Mouse (Mus musculus) erythroid progenitor cell, adult 5-6 weeks (primary cell): ENCODE measurements around the gene Krt8. TPM values are rescaled to one million over a fixed set of nuclear protein-coding genes. Genes with fewer than 3 reads are reported as not detected.

Experiments
- ATAC-seq: replicated peaks from 2 replicates; pipeline ENCODE4 v1.8.0; 2016; ENCODE audit warnings: moderate number of reproducible peaks, mild to moderate bottlenecking, moderate TSS enrichment, inconsistent platforms; ENCODE audit not compliant: poor library complexity, low FRiP score, severe bottlenecking
- total RNA-seq, 2 experiments: library from RNA; stranded (forward) in 1 of 2; stranded (reverse) in 1 of 2; fragments of 150-400 nt in 1 of 2; fragments of 186-747, 209-891 nt in 1 of 2; gene quantifications; 2 replicates each; pipeline versions ENCODE4 v1.2.3 to v1.2.4; 2015 to 2017; ENCODE audit warnings: low replicate concordance in 2 of 2

Krt8 gene
- total RNA-seq, 2 experiments from 2014 or later = not detected

DNA sequence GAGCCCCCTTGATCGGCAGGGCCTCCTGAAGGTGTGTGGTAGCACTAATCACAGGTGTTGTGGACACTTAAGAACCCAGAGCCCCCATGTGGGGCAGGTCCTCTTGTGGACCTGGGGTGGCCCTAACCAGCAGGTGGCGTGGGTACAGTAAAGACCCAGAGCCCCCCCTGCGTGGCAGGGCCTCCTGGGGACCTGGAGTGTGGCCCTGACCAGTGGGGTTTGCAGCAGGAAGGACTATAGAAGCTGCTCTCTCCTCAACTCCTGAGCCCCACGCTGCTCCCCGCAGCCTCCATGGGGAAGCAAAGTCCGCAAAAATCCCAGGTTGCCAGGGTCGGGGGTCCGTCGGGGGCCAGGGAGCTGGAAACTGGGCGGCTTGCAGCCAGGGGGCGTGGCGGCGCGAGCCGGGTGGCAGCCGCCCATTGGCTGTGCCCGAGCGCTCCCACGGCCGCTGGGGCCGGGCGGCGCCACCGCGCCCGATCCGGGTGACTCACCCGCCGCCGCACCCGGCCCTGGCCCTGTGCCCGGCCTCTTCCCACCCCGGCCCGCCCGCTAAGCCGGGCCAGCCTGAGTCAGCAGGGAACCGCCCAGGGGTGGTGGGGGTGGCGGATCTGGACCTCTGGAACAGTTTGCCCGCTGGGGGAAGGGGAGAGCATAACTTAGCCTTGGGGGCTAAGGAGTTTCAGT, 27.1 kb downstream of the Krt8 start:
- ATAC-seq = peak; percentile 76

DNA sequence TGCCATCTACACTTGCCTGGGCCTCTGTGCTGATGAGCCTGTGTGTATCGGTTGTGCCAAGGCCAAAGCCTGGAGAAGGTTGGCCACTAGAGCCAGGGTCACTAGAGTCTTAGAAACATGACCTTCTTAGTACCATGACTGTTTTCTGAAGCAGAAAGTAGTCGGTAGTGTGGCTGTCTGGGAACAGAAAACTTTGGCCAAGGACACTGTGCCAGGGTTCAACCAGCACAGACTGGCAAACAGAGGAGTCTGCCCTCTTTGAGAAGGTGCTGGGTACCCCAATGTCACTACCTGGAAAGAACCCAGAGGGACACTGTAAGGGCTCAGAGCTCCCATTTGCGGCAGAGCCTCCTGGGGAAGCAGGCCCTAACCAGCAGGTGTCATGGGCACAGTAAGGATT, 27.6 kb downstream of the Krt8 start:
- no peak for ATAC-seq

DNA sequence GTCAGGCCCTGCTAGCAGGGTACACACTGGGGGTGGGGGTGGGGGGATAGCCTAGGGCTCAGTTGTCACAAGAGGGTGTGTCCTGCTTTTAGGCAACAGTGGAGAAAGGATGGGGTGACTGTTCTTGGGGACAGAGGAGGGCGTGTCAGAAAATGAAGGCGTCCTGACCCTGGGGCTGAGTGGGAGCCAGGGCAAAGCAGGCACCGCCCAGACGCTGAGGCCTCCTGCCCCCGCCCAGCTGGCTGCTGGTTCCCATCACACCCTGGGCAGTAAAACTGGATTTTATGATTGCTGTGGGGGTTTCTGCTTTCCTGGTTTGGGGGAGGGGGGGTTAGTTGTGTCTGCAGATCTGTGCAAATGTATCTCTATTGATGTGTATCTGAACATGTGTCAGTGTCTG, 28.3 kb downstream of the Krt8 start:
- ATAC-seq = peak; percentile 72

DNA sequence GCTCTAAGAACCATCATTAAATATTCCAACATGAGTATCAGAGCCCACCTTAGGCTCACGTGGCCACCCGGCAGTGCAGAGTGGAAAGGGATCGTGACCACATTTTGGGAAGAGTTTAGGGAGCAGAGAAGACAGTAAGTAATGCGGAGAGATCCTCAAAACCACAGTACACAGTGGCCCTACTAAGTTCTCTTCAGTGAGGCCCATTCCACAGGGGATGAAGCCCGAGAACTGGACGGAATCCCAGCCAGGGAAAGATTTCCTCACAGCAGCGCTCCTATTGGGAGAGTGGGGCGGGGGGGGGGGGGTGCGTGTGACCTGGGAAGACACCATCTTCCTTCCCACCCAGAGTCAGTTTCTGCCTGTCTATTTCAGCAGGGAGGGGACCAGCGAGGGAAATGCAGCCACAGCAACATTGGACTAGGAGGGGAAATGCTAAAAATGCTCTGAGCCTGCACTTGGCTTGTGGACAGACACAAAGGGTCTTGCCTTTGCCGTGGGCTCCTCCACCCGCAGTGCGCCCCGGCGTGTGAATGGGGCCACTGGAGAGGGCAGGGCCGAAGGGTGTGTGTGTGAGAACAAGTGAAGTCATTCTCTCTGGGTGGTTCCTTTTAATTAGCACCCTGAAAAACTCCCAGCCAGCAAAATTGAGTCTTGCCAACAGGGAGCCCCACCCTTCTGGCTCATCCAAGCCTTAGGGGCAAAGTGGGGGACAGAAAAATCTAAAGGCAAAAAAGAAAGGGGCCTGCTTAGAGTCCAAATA, 30.0 kb downstream of the Krt8 start:
- no peak for ATAC-seq

GRCm38 (mm10) chr15:101973414-101974077, 30.7 kb downstream of the Krt8 start:
- peak; percentile 63 for ATAC-seq

GRCm38 (mm10) chr15:101970536-101970935, 33.7 kb downstream of the Krt8 start:
- no peak for ATAC-seq

DNA sequence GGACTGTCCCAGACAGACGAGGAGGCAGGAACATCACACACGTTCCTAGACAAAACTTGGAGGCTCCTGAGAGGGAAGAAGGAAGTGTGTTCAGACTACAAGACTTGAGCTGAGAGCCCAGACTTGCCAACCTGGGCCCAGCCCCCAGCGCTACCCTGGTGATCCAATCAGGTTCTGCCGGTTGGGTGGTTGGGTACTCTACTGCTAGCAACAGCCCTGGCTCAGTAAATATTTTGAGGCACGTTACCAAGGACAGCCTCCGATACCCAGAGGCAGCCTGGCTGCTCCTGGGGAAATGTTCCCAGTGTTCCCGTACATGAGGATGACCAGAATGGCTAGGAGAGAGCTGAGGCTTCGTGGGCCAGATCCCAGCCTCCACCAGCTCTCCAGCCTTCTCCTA, 37.5 kb downstream of the Krt8 start:
- no peak for ATAC-seq

GRCm38 (mm10) chr15:101958891-101959290, 45.4 kb downstream of the Krt8 start:
- no peak for ATAC-seq

DNA sequence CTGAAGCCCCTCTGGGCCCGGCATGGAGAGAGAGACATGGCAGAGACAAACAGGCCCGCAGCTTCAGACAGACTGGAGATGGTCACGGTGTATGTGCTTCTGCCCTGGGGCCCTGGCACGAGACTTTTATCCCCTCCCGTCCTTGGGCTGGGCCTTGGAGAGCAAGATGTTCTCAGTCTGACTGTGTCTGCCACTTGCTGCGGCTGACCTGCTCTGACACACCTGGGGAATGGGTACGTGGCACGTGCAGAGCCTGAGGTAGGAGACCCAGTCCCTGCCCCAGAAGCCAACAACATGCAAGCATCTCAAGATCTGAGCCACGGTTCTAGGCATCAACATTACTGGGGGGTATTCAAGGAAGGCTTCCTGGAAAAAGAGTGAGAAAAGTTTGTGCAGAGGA, 50.1 kb downstream of the Krt8 start, which contains the start of gene Krt78:
Gene Krt78 (minus strand): TSS at position 101 of the 400 bp plus-strand sequence.
- ATAC-seq = no peak

GRCm38 (mm10) chr15:101952733-101953474, 51.4 kb downstream of the Krt8 start:
- ATAC-seq = no peak

Other genes starting within 250 kb of the Krt8 start
- not detected in 2 replicates for gene Krt72, start 218.0 kb downstream of the Krt8 start, total RNA-seq (2015; ENCODE audit: low replicate concordance)
- not detected in 2 replicates for gene Krt72, start 218.0 kb downstream of the Krt8 start, total RNA-seq (2017; ENCODE audit: low replicate concordance)
- gene Krt73, start 202.1 kb downstream of the Krt8 start, total RNA-seq (2015; ENCODE audit: low replicate concordance) = not detected in 2 replicates
- not detected in 2 replicates for gene Krt73, start 202.1 kb downstream of the Krt8 start, total RNA-seq (2017; ENCODE audit: low replicate concordance)
- not detected in 2 replicates for gene Krt2, start 186.3 kb downstream of the Krt8 start, total RNA-seq (2015; ENCODE audit: low replicate concordance)
- gene Krt2, start 186.3 kb downstream of the Krt8 start, total RNA-seq (2017; ENCODE audit: low replicate concordance) = not detected in 2 replicates
- gene Krt1, start 153.7 kb downstream of the Krt8 start, total RNA-seq (2015; ENCODE audit: low replicate concordance) = not detected in 2 replicates
- not detected in 2 replicates for gene Krt1, start 153.7 kb downstream of the Krt8 start, total RNA-seq (2017; ENCODE audit: low replicate concordance)
- gene Krt77, start 134.8 kb downstream of the Krt8 start, total RNA-seq (2015; ENCODE audit: low replicate concordance) = not detected in 2 replicates
- not detected in 2 replicates for gene Krt77, start 134.8 kb downstream of the Krt8 start, total RNA-seq (2017; ENCODE audit: low replicate concordance)
- gene Krt76, start 111.6 kb downstream of the Krt8 start, total RNA-seq (2015; ENCODE audit: low replicate concordance) = not detected in 2 replicates
- gene Krt76, start 111.6 kb downstream of the Krt8 start, total RNA-seq (2017; ENCODE audit: low replicate concordance) = not detected in 2 replicates
- gene Krt4, start 79.7 kb downstream of the Krt8 start, total RNA-seq (2015; ENCODE audit: low replicate concordance) = not detected in 2 replicates
- not detected in 2 replicates for gene Krt4, start 79.7 kb downstream of the Krt8 start, total RNA-seq (2017; ENCODE audit: low replicate concordance)
- not detected in 2 replicates for gene Krt79, start 64.2 kb downstream of the Krt8 start, total RNA-seq (2015; ENCODE audit: low replicate concordance)
- gene Krt79, start 64.2 kb downstream of the Krt8 start, total RNA-seq (2017; ENCODE audit: low replicate concordance) = not detected in 2 replicates
- not detected in 2 replicates for gene Krt78, start 50.2 kb downstream of the Krt8 start, total RNA-seq (2015; ENCODE audit: low replicate concordance)
- gene Krt78, start 50.2 kb downstream of the Krt8 start, total RNA-seq (2017; ENCODE audit: low replicate concordance) = not detected in 2 replicates
- gene Krt18, start 23.7 kb upstream of the Krt8 start, total RNA-seq (2015; ENCODE audit: low replicate concordance) = 1.7 TPM in 1 of 2 replicates, not detected in the other
- 0.26 TPM in 1 of 2 replicates, not detected in the other for gene Krt18, start 23.7 kb upstream of the Krt8 start, total RNA-seq (2017; ENCODE audit: low replicate concordance)
- 34.2 and 49.9 TPM in 2 replicates for gene Eif4b, start 69.3 kb upstream of the Krt8 start, total RNA-seq (2015; ENCODE audit: low replicate concordance)
- gene Eif4b, start 69.3 kb upstream of the Krt8 start, total RNA-seq (2017; ENCODE audit: low replicate concordance) = 89.8 and 92.8 TPM in 2 replicates
- gene Tns2, start 95.9 kb upstream of the Krt8 start, total RNA-seq (2015; ENCODE audit: low replicate concordance) = 0.36 TPM in 1 of 2 replicates, not detected in the other
- gene Tns2, start 95.9 kb upstream of the Krt8 start, total RNA-seq (2017; ENCODE audit: low replicate concordance) = not detected in 2 replicates
- 2.5 and 5.4 TPM in 2 replicates for gene Spryd3, start 131.8 kb upstream of the Krt8 start, total RNA-seq (2015; ENCODE audit: low replicate concordance)
- gene Spryd3, start 131.8 kb upstream of the Krt8 start, total RNA-seq (2017; ENCODE audit: low replicate concordance) = 2.3 and 16.0 TPM in 2 replicates
- not detected in 2 replicates for gene Igfbp6, start 139.9 kb upstream of the Krt8 start, total RNA-seq (2015; ENCODE audit: low replicate concordance)
- not detected in 2 replicates for gene Igfbp6, start 139.9 kb upstream of the Krt8 start, total RNA-seq (2017; ENCODE audit: low replicate concordance)
- gene Soat2, start 146.0 kb upstream of the Krt8 start, total RNA-seq (2015; ENCODE audit: low replicate concordance) = 1.1 and 5.0 TPM in 2 replicates
- gene Soat2, start 146.0 kb upstream of the Krt8 start, total RNA-seq (2017; ENCODE audit: low replicate concordance) = 1.0 and 1.7 TPM in 2 replicates
- gene Zfp740, start 198.8 kb upstream of the Krt8 start, total RNA-seq (2015; ENCODE audit: low replicate concordance) = 25.2 and 33.5 TPM in 2 replicates
- gene Zfp740, start 198.8 kb upstream of the Krt8 start, total RNA-seq (2017; ENCODE audit: low replicate concordance) = 30.5 and 52.6 TPM in 2 replicates
- gene Csad, start 200.2 kb upstream of the Krt8 start, total RNA-seq (2015; ENCODE audit: low replicate concordance) = 8.3 and 23.9 TPM in 2 replicates
- gene Csad, start 200.2 kb upstream of the Krt8 start, total RNA-seq (2017; ENCODE audit: low replicate concordance) = 6.3 and 27.2 TPM in 2 replicates
- gene Itgb7, start 227.5 kb upstream of the Krt8 start, total RNA-seq (2015; ENCODE audit: low replicate concordance) = 26.0 and 32.1 TPM in 2 replicates
- 21.8 and 32.8 TPM in 2 replicates for gene Itgb7, start 227.5 kb upstream of the Krt8 start, total RNA-seq (2017; ENCODE audit: low replicate concordance)